10 mouse cellular contexts compared by ENCODE assay signal in the genomic region with DNA sequence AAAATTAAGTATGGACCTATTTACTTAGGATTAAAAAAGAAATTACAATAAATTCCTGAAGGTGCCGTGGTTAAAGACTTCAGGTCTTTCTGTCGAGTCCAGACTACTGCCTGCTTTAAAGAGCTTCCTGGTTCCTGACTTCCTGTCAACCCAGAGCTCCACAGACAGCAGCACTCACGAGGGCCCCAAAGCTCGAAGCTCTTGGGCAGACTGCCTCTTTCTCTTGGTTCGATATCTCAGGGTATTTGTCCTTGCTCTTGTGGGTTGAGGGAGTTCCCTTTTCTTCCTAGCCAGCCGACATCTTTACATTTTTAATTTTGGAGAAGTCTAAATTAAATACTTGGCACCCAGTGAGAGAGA. TPM values are rescaled to one million over a fixed set of nuclear protein-coding genes. Genes with fewer than 3 reads are reported as not detected.
DNase-seq lines count a peak whose midpoint lies in the region; ATAC-seq and TF ChIP-seq lines count a peak whose summit lies in the region.
"Had no signal": no experiment of that assay in that cellular context is flagged by ENCODE, and none has a peak within 500 bp of the region (broad histone marks: within the 10 kb centered on the region; RNA-seq: fewer than 3 reads in every experiment).

No protein-coding gene starts in this region.

- intact Hi-C loops in gastrocnemius, adult 2 months (cut with DNase I) = no loop called here

- H3K9me3 ChIP-seq in liver, embryonic 11.5 days (ENCODE audit: control insufficient read depth, low read length) = no peaks in the 10 kb centered on the region
- H3K9me3 ChIP-seq in stomach, postnatal 0 days (ENCODE audit: control insufficient read depth, low read length) = no peaks in the 10 kb centered on the region
- H3K9me3 ChIP-seq: hindbrain, embryonic 10.5 days had no signal

- peak overlapping the region; percentile 62 for H3K4me2 ChIP-seq in liver, embryonic 11.5 days
- 0 out of 2 replicates have a peak overlapping the region, but pooled peaks have one; percentile 37 for H3K4me2 ChIP-seq in stomach, postnatal 0 days (replicated peaks; ENCODE audit: low read depth)

- DNase-seq in gastrocnemius, adult 2 months = no peak
- DNase-seq in gastrocnemius, postnatal 10 days = no peak
- peak; percentile 34 for DNase-seq in thymus, postnatal 0 days (ENCODE audit: low spot score)
- no peak for DNase-seq in thymus, adult 2 months
- DNase-seq in liver, embryonic 11.5 days (ENCODE audit: low spot score) = no peak
- DNase-seq in stomach, postnatal 0 days (ENCODE audit: low spot score) = no peak
- DNase-seq in spleen, postnatal 14 days (ENCODE audit: low spot score in 2 of 2) = no peak
- no peak for DNase-seq in right cerebral cortex, adult 2 months (ENCODE audit: low spot score in 2 of 2)
- DNase-seq: cerebellum, adult 11 months had no signal

- TF ChIP-seq CTCF in gastrocnemius, adult 2 months (IDR thresholded peaks at IDR 0.05) = no peak
- no peak for TF ChIP-seq CTCF in thymus, adult 2 months (IDR thresholded peaks at IDR 0.05; ENCODE audit: borderline replicate concordance, control insufficient read depth, extremely low read depth, insufficient read depth, low read length, poor library complexity)
- no peak for TF ChIP-seq CTCF in stomach, postnatal 0 days (IDR thresholded peaks at IDR 0.05; ENCODE audit: low read depth)

- no peak for TF ChIP-seq EP300 in stomach, postnatal 0 days (optimal IDR thresholded peaks at IDR 0.05)

- peaks cover 2% of the 10 kb centered on the region; the same call in 1 of the 2 replicates for H3K27me3 ChIP-seq in thymus, adult 2 months (ENCODE audit: control insufficient read depth, insufficient read depth, low read length)
- H3K27me3 ChIP-seq in liver, embryonic 11.5 days (replicated peaks; ENCODE audit: control insufficient read depth, insufficient read depth, low read length) = no peaks in the 10 kb centered on the region
- no peaks in the 10 kb centered on the region for H3K27me3 ChIP-seq in stomach, postnatal 0 days (ENCODE audit: control insufficient read depth, insufficient read depth, low read length)

- 9% methylated on average over 6 of the region's 6 CpGs for WGBS in thymus, adult 2 months
- 25% methylated on average over 6 of the region's 6 CpGs for WGBS in liver, embryonic 11.5 days
- WGBS in stomach, postnatal 0 days = 31% methylated on average over 6 of the region's 6 CpGs

- H3K9ac ChIP-seq in liver, embryonic 11.5 days (ENCODE audit: low read depth, low read length) = peak overlapping the region; percentile 20; the same call in 1 of the 2 replicates
- no peak overlapping the region; the same call in 1 of the 2 replicates for H3K9ac ChIP-seq in stomach, postnatal 0 days (ENCODE audit: low read length)

- H3K4me1 ChIP-seq in thymus, adult 2 months (replicated peaks; ENCODE audit: control insufficient read depth, insufficient read depth, low read length) = peaks cover 4% of the 10 kb centered on the region
- peaks cover 26% of the 10 kb centered on the region for H3K4me1 ChIP-seq in liver, embryonic 11.5 days (replicated peaks; ENCODE audit: control insufficient read depth, insufficient read depth, low read length)
- 0 out of 2 replicates have a peak, but pooled peaks cover 2% of the 10 kb centered on the region for H3K4me1 ChIP-seq in stomach, postnatal 0 days (replicated peaks; ENCODE audit: control insufficient read depth, insufficient read depth)

- no peaks in the 10 kb centered on the region for H3K36me3 ChIP-seq in thymus, adult 2 months (ENCODE audit: control insufficient read depth, insufficient read depth, low read length)
- H3K36me3 ChIP-seq in liver, embryonic 11.5 days (ENCODE audit: control insufficient read depth, insufficient read depth, low read length) = no peaks in the 10 kb centered on the region
- no peaks in the 10 kb centered on the region for H3K36me3 ChIP-seq in stomach, postnatal 0 days (ENCODE audit: control insufficient read depth, insufficient read depth, low read length)
- H3K36me3 ChIP-seq: hindbrain, embryonic 10.5 days had no signal

- H3K27ac ChIP-seq in gastrocnemius, adult 2 months = peak overlapping the region; percentile 80
- no peak overlapping the region for H3K27ac ChIP-seq in thymus, adult 2 months (ENCODE audit: control insufficient read depth, insufficient read depth, low read length)
- H3K27ac ChIP-seq in liver, embryonic 11.5 days (ENCODE audit: low read depth, low read length) = peak overlapping the region; percentile 83
- peak overlapping the region; percentile 81 for H3K27ac ChIP-seq in stomach, postnatal 0 days (replicated peaks)
- H3K27ac ChIP-seq: hindbrain, embryonic 10.5 days had no signal

- no peak for TF ChIP-seq POLR2A in thymus, adult 2 months (IDR thresholded peaks at IDR 0.05; ENCODE audit: control insufficient read depth, extremely low read depth, insufficient read depth, low read length, poor library complexity)

- peak overlapping the region; percentile 61; the same call in 1 of the 2 replicates for H3K4me3 ChIP-seq in gastrocnemius, adult 2 months
- H3K4me3 ChIP-seq in thymus, adult 2 months (ENCODE audit: control insufficient read depth, insufficient read depth, low read length) = no peak overlapping the region
- H3K4me3 ChIP-seq in liver, embryonic 11.5 days (ENCODE audit: low read depth, low read length) = no peak overlapping the region
- no peak overlapping the region for H3K4me3 ChIP-seq in stomach, postnatal 0 days (ENCODE audit: low read depth, low read length)
- H3K4me3 ChIP-seq: hindbrain, embryonic 10.5 days had no signal

- ATAC-seq in liver, embryonic 11.5 days (replicated peaks; ENCODE audit: low FRiP score) = peak; percentile 56
- ATAC-seq in stomach, postnatal 0 days (ENCODE audit: low FRiP score, low TSS enrichment) = no peak

RNA-seq across cellular contexts. Expression of a gene that starts 48.3 kb away (rescaled TPM):
- total RNA-seq in gastrocnemius, adult 2 months (2021) = 1 to 10 TPM; 1.5 to 2.3 TPM
- 1 to 10 TPM; 6.3 to 9.8 TPM for total RNA-seq in gastrocnemius, postnatal 10 days (2021)
- polyA plus RNA-seq in thymus, postnatal 0 days (2015; fragmentation: Nextera tagmentation; extraction: Ambion mirVana) = 1.7 and 2.1 TPM in 2 replicates
- 2.1 and 2.4 TPM in 2 replicates for polyA plus RNA-seq in thymus, adult 2 months (2012; rRNA removed)
- 23.6 and 23.7 TPM in 2 replicates for polyA plus RNA-seq in liver, embryonic 11.5 days (2014; fragmentation: Nextera tagmentation; extraction: Ambion mirVana)
- 2.5 and 3.2 TPM in 2 replicates for polyA plus RNA-seq in stomach, postnatal 0 days (2015; fragmentation: Nextera tagmentation; extraction: Ambion mirVana)
